Mouse (Mus musculus): ENCODE data around the gene Rab4b. TPM values are rescaled to one million over a fixed set of nuclear protein-coding genes. Genes with fewer than 3 reads are reported as not detected.

The Rab4b gene
- total RNA-seq, 1 experiment from 2014 or later = 10.6 TPM

Other genes with a start within 250 kb of the Rab4b start
- gene Cyp2a22, start 239.5 kb downstream of the Rab4b start, total RNA-seq (2017) = not detected in 2 replicates
- gene Cyp2a12, start 149.8 kb downstream of the Rab4b start, total RNA-seq (2017) = not detected in 2 replicates
- not detected in 2 replicates for gene Cyp2f2, start 59.0 kb downstream of the Rab4b start, total RNA-seq (2017)
- gene Cyp2t4, start 25.2 kb downstream of the Rab4b start, total RNA-seq (2017) = not detected in 2 replicates
- 18.6 and 24.7 TPM in 2 replicates for gene Egln2, start 12.1 kb downstream of the Rab4b start, total RNA-seq (2017)
- not detected in 2 replicates for gene Gm21983, start 2.2 kb upstream of the Rab4b start, total RNA-seq (2017)
- 0.23 TPM in 1 of 2 replicates, not detected in the other for gene Mia, start 2.3 kb upstream of the Rab4b start, total RNA-seq (2017)
- 4.8 and 5.7 TPM in 2 replicates for gene BC024978, start 16.9 kb upstream of the Rab4b start, total RNA-seq (2017)
- gene Snrpa, start 17.4 kb upstream of the Rab4b start, total RNA-seq (2017) = 102 and 125 TPM in 2 replicates
- gene Itpkc, start 49.8 kb upstream of the Rab4b start, total RNA-seq (2017) = 5.2 and 5.4 TPM in 2 replicates
- 8.2 and 15.7 TPM in 2 replicates for gene Coq8b, start 54.1 kb upstream of the Rab4b start, total RNA-seq (2017)
- 0.29 and 1.1 TPM in 2 replicates for gene Numbl, start 79.5 kb upstream of the Rab4b start, total RNA-seq (2017)
- 0.44 TPM in 1 of 2 replicates, not detected in the other for gene Ltbp4, start 158.8 kb upstream of the Rab4b start, total RNA-seq (2017)
- gene Shkbp1, start 177.1 kb upstream of the Rab4b start, total RNA-seq (2017) = 18.4 and 25.8 TPM in 2 replicates
- 2.2 TPM in 1 of 2 replicates, not detected in the other for gene Gm20479, start 178.5 kb upstream of the Rab4b start, total RNA-seq (2017)

Measured in common myeloid progenitor, adult 5-6 weeks (primary cell).